Mouse (Mus musculus) erythroblast, embryonic 14.5 days (primary cell): ENCODE results near the gene Ccr9.

Experiments used
- GATA1 ChIP-seq: IDR thresholded peaks from 2 replicates; pipeline ENCODE4 v1.6.1; 2012; ENCODE audit warnings: low read length, inconsistent platforms, mixed read lengths
- TAL1 ChIP-seq: IDR thresholded peaks from 3 replicates; pipeline ENCODE4 v1.6.1; 2012; ENCODE audit warnings: low read length, inconsistent platforms, mixed read lengths

- no peak for TF ChIP-seq TAL1
- TF ChIP-seq GATA1 = no peak
These were observed 80.4 kb downstream of the Ccr9 start for GRCm38 (mm10) chr9:123758645-123759044.
